Mouse (Mus musculus): ENCODE measurements at regions not wholly inside any gene's neighbourhood (a gene's known extent, or its start where the extent isn't known, plus 50 kb on each side); places are given as distances from the start of the nearest gene placed in this dataset.

DNA sequence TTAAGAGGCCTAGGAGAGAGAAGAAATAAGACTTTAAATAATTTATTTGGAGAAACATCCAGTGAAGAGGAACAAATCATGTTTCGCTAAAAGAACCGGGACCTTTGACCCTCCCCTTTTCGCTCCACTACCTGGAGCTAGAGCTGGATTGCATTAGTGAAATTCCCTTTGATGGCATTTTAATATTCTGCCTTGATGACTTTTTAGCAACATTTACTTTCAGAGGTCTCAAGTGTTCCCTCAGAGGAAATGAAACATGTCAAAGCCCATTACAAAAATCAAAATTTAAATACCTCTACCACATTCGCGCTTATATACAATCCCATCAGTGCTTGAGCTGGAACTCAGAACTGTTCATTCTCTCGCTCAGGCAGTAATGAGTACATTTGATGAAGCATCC, 297.0 kb upstream of the Gm10295 start:
- no peak for DNase-seq (ENCODE audit: low spot score in 2 of 2)

DNA sequence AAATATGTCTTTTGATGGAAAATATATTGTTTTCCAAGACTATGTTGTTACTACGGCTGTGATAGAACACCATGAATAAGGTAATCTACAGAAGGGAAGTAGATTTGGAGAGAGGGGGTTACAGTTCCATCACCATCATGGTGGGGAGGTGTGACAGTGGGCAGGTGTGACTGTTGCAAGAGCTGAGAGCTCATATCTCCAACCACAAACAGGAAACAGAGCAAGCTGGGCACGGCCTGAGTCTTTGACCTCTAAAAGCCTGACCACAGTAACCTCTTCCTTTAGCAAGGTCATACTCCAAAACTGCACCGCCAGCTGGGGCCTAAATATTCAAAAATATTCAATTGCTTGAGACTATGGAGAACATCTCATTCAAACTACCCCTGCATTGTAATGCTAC, 295.7 kb upstream of the Gm10295 start:
- DNase-seq (ENCODE audit: low spot score in 2 of 2) = no peak

- no peak for DNase-seq (ENCODE audit: low spot score in 2 of 2)
Measured at GRCm38 (mm10) chr7:71623048-71623447, 271.8 kb upstream of the Gm10295 start.

DNA sequence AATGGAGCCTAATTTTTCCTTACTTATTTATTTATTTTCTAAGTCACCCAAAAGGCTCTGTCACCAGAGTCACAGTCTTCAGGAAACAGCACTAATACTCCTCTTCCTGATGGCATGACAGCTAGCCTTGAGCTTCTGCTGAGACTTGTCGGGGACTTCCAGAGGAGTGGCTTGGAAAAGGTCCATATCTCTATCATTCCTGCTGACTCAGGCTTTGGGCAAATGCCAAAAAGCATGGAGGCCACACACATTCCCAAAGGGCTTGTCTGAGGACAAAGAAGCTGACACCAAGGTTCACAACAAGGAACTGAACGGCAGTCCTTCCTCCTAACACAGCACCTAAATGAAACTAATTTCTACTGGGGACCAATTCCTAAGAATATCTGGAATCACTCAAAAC, 251.9 kb upstream of the Gm10295 start:
- DNase-seq (ENCODE audit: low spot score in 2 of 2) = peak in 1 of 2 experiments; percentile 6

DNA sequence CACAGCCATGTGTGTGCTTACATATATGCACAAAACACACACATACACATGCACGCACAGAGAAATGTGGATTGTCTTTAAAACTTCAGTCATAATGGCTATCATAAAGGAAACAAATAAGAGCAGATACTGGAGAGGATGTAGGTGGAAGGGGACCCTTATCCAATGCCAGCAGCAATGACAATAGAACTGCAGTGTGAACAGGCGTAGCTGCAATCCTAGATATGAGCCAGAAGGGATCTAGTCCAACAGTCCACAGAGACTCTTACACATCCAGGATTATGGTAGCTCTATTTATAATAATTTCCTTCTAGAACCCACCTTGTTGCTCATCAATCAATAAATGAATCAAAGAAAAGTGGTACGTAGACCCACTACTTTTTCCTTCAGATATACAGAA, 245.5 kb upstream of the Gm10295 start:
- DNase-seq (ENCODE audit: low spot score in 2 of 2) = no peak

DNA sequence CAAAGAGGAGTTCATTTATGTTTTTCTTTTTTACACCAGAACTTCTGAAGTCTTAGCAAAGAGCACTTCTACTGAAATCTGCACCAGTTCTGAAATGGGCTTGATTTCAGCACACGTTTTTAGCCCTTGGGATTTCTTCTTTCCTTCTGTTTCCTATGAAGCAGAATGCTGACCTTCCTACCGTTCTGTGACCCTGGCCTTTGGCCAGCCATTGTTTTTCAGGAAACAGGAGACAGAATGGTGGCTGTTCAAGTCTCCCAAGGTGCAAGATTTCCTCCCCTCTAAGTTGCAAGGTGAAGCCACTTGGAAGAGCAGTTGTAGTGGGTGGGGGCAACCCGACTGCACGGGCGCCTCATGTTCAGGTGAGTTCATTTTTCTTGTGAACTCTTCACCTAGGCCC, 236.3 kb upstream of the Gm10295 start:
- no peak for DNase-seq (ENCODE audit: low spot score in 2 of 2)

- peak; percentile 23 to 26 for DNase-seq (ENCODE audit: low spot score in 2 of 2)
Measured at GRCm38 (mm10) chr7:71583443-71584055, 232.3 kb upstream of the Gm10295 start.

- DNase-seq (ENCODE audit: low spot score in 2 of 2) = peak in 1 of 2 experiments; percentile 36
Measured at GRCm38 (mm10) chr7:71581746-71582145, 230.5 kb upstream of the Gm10295 start.

DNA sequence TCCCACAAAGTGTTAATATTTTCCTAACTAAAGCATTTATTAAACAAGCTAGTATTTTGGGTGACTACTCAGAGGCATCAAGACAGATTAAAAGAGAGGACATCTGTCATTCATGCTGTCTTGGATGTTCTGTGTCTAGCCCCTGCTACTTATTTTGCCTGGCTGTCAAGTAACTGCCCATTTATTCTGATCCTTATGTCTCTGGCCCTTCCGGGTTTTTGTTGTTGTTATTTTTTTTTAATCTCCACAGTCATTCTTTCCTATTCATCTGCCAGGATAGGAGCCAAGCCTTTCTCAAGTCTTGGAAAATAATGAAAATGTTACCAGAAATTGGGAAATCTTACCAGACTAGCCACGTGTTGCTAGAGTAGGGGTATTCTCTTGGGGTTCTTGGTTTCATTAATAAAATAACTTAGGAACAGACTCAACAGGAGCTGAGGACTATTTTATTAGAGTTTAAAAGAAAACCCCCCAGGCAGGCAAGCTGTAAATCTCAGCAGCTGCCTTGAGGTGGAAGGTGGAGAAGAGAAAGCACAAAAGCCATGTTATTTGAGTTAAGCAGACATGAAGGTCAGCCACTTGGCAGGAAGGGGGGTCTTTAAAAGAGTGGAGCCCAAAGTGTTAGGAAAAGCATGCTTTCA, 209.1 kb upstream of the Gm10295 start:
- DNase-seq (ENCODE audit: low spot score in 2 of 2) = no peak

GRCm38 (mm10) chr7:71556473-71556872, 205.2 kb upstream of the Gm10295 start:
- DNase-seq (ENCODE audit: low spot score in 2 of 2) = no peak

- DNase-seq (ENCODE audit: low spot score in 2 of 2) = no peak
Measured at GRCm38 (mm10) chr7:71555476-71555875, 204.2 kb upstream of the Gm10295 start.

DNA sequence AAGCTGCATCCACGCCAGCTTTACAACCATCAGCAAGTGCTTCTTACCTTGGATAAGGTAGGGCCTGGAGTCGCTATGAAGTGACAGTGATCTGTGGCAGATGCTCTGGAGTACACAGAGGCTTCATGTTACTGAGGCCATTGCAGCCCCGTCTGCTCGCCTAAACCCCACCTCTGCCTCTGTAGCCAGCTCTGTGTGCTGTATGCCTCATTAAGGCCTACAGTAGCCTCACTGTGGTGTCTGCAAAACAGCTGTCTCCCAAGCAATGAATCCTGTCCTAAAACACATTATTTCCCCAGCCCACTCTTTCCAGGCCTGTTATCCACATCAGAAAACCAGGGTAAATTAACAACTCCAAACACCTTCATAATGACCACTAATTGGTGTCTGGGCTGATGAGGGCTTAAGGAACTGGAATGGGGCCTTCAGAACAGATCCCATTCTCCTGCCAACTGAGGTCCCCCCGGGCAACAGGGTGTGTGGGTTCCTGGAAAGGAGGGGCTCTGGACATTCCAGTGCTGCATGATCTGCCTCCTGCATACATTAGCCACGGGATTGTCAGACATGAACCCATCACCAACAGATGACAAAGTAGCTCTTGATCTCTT, 195.4 kb upstream of the Gm10295 start:
- no peak for DNase-seq (ENCODE audit: low spot score in 2 of 2)

- no peak for DNase-seq (ENCODE audit: low spot score in 2 of 2)
Measured at GRCm38 (mm10) chr7:71541467-71541866, 190.2 kb upstream of the Gm10295 start.

- DNase-seq (ENCODE audit: low spot score in 2 of 2) = no peak
Measured at GRCm38 (mm10) chr7:71533109-71533508, 181.8 kb upstream of the Gm10295 start.

- DNase-seq (ENCODE audit: low spot score in 2 of 2) = no peak
Measured at GRCm38 (mm10) chr7:71531496-71531895, 180.2 kb upstream of the Gm10295 start.

GRCm38 (mm10) chr7:71530922-71531321, 179.6 kb upstream of the Gm10295 start:
- DNase-seq (ENCODE audit: low spot score in 2 of 2) = no peak

DNA sequence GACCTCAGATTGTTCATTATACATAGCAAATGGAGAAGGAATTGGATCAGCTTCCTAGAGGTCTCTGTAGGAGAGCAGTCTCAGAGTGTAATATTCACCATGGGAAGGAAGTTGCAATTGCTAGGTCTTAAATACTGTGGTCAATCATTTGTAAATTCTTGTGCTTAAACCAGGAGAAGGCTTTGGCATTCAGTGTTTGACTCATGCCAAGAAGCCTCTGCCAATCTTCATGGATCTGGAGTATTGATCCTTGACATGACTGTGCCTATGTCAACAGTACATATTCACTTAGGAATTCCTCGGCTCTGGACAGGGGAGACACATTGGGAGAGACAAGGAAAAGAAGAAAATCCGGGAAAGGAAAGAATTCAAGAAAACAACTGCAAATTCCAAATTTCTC, 174.9 kb upstream of the Gm10295 start:
- no peak for DNase-seq (ENCODE audit: low spot score in 2 of 2)

DNA sequence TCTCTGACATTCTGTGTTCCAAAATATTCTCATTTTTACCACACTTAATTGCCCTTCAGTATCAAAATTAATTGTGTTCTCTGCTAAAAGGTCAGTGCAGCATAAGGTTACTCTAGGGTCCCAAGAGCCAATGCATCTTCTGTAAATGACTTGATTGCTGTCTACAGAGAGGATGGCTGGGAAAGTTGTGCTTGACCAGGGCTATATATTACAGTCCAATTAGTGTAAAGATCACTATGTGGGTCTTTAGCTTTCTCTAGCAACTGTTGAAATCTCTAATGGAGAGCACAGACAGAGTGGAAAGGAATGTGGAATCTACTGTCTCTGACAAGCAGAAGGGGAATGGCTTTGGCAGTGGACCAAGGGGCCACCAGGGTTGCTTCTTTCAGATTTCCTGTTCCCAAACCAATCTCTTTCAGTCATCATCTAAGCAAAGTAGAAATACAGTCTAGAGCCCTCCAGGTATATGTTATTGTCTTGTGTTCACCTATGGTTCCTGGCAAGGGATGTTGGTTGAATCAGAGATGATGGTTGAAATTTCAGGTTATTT, 173.4 kb upstream of the Gm10295 start:
- no peak for DNase-seq (ENCODE audit: low spot score in 2 of 2)

GRCm38 (mm10) chr7:71524119-71524518, 172.8 kb upstream of the Gm10295 start:
- DNase-seq (ENCODE audit: low spot score in 2 of 2) = no peak

DNA sequence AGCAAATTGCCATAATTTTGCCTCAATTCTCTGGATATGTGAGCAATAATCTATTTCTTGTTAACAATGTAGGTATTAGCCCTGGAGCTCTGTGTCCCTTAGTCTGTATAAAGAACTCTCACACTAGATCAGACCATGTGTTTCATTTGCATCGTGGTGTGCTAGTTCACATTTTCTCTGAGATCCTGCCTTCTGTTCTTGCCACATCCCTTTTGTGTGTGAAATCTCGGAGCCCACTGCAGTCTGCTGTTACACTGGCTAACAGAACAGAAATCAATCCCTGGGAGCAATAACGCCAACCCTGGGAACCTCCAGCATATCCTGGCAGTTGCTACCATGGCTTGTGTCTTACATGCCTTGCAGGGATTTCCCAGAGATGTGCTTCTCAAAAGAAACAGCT, 156.1 kb upstream of the Gm10295 start:
- DNase-seq (ENCODE audit: low spot score in 2 of 2) = no peak

- no peak for DNase-seq (ENCODE audit: low spot score in 2 of 2)
Measured at GRCm38 (mm10) chr7:71500719-71501118, 149.4 kb upstream of the Gm10295 start.

GRCm38 (mm10) chr7:71498123-71498522, 146.8 kb upstream of the Gm10295 start:
- DNase-seq (ENCODE audit: low spot score in 2 of 2) = no peak

DNA sequence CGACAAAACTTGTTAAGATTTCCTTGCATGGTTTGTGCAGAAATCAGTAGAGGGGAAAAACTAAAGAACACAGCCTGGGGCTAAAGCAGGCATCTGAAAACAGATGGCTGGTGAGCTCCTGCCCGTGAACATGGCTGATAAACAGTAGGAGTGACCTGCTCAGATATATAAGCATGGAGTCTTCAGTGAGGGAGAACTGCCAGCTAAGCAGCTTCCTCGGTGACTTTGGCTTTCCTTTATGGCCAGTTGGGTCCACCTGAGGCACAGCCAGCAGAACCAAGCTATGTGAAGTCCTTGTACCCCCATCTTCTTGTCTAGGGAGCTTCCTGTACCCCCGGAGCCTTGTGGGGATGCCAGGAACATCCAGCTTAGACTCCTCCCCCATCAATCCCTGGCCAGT, 139.8 kb upstream of the Gm10295 start:
- DNase-seq (ENCODE audit: low spot score in 2 of 2) = no peak

All from gastrocnemius, adult 8-10 months (tissue).